Mouse (Mus musculus) CH12.LX (cell line): ENCODE measurements around the gene Ciz1.

Experiments
- EP300 ChIP-seq: IDR thresholded peaks from 2 replicates; pipeline ENCODE4 v1.6.1; 2011; ENCODE audit warnings: low read length, improper control_type of control experiment
- JUND ChIP-seq: conservative IDR thresholded peaks from 2 replicates; pipeline ENCODE4 v1.6.1; 2011; ENCODE audit warnings: low read depth, low read length, improper control_type of control experiment
- MXI1 ChIP-seq: IDR thresholded peaks from 2 replicates; pipeline ENCODE4 v1.6.1; 2011; ENCODE audit warnings: mild to moderate bottlenecking, low read depth, low read length, improper control_type of control experiment
- POLR2A ChIP-seq: IDR thresholded peaks from 2 replicates; pipeline ENCODE4 v1.6.1; 2011; ENCODE audit warnings: low read depth, mild to moderate bottlenecking, improper control_type of control experiment, low read length
- ZKSCAN1 ChIP-seq: IDR thresholded peaks from 2 replicates; pipeline ENCODE4 v1.6.1; 2012; ENCODE audit warnings: low read depth, inconsistent platforms, low read length, improper control_type of control experiment, borderline replicate concordance

- peak; percentile 71 for TF ChIP-seq POLR2A
- TF ChIP-seq JUND: no peak
- TF ChIP-seq EP300: no peak
- no peak for TF ChIP-seq ZKSCAN1
- peak; percentile 82 for TF ChIP-seq MXI1
These were observed 29.7 kb downstream of the Ciz1 start, which contains the start of gene 1110008P14Rik for GRCm38 (mm10) chr2:32381775-32382223.
